Mouse (Mus musculus) ES-Bruce4 (cell line): ENCODE data around the gene Grin3a. TPM values are rescaled to one million over a fixed set of nuclear protein-coding genes. Genes with fewer than 3 reads are reported as not detected.

Experiments
- H3K27ac ChIP-seq: 2 replicates; pipeline ENCODE4 v1.5.1; 2012; ENCODE audit warnings: low read length, inconsistent platforms; ENCODE audit not compliant: insufficient read depth
- H3K27me3 ChIP-seq: 2 replicates; pipeline ENCODE4 v1.6.1; 2012; ENCODE audit warnings: mild to moderate bottlenecking, low read length, inconsistent platforms; ENCODE audit not compliant: control insufficient read depth, poor library complexity, insufficient read depth, severe bottlenecking
- H3K36me3 ChIP-seq: 2 replicates; pipeline ENCODE4 v1.6.1; 2012; ENCODE audit warnings: inconsistent platforms, mild to moderate bottlenecking, low read length, moderate library complexity; ENCODE audit not compliant: control insufficient read depth, poor library complexity, insufficient read depth, severe bottlenecking
- H3K4me1 ChIP-seq: one replicate; pipeline ENCODE4 v1.8.1; 2011; ENCODE audit warnings: low read length; ENCODE audit not compliant: control insufficient read depth, insufficient read depth
- H3K4me3 ChIP-seq: 2 replicates; pipeline ENCODE4 v1.5.1; 2011; ENCODE audit warnings: low read depth, mild to moderate bottlenecking, low read length
- H3K9ac ChIP-seq: 2 replicates; pipeline ENCODE4 v1.6.1; 2012; ENCODE audit warnings: low read depth, mild to moderate bottlenecking, inconsistent platforms; ENCODE audit not compliant: poor library complexity, severe bottlenecking
- H3K9me3 ChIP-seq: replicated peaks from 2 replicates; pipeline ENCODE4 v1.6.1; 2012; ENCODE audit warnings: mild to moderate bottlenecking, low read length, inconsistent platforms; ENCODE audit not compliant: control insufficient read depth, poor library complexity, insufficient read depth, severe bottlenecking
- CTCF ChIP-seq: IDR thresholded peaks from one replicate; pipeline ENCODE4 v1.8.1; 2011; ENCODE audit warnings: low read depth, low read length
- EP300 ChIP-seq: IDR thresholded peaks from 2 replicates; pipeline ENCODE4 v1.6.1; 2011; ENCODE audit warnings: low read depth, low read length; ENCODE audit not compliant: insufficient read depth
- POLR2A ChIP-seq: IDR thresholded peaks from one replicate; pipeline ENCODE4 v1.8.1; 2011; ENCODE audit warnings: low read length; ENCODE audit not compliant: insufficient read depth
- polyA plus RNA-seq: library from polyadenylated mRNA; stranded (reverse); fragments of >200 nt; gene quantifications from 2 replicates; pipeline ENCODE4 v1.2.4, GENCODE M21; 2011; ENCODE audit warnings: low read depth; ENCODE audit not compliant: missing spikeins, insufficient read depth, insufficient read length

Grin3a gene
- polyA plus RNA-seq, 1 experiment: not detected

DNA sequence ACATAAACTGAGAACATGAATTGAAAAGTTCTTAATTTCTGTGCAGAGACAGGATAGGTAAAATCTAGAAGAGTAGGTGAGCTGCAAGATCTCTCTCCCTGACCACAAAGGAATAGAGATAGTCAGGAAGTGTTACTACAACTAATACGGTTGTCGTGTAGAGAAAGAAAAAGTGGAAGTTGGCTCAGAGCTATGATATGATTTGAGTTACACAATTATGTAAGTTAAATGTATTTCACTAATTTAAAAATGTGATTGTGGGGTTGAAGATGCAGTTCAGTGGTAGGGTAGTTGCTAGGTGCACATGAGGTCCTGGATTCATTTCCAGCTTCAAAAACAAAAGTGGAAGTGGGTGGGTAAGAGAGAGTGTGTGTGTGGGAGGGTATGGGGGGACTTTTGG lies 103.6 kb downstream of the Grin3a start:
- no peaks in the 10 kb centered on the region; the same call in 1 of the 2 replicates for H3K27me3 ChIP-seq
- H3K9ac ChIP-seq: no peak overlapping the region
- H3K9me3 ChIP-seq: no peaks in the 10 kb centered on the region
- H3K4me3 ChIP-seq: no peak overlapping the region
- no peak overlapping the region for H3K27ac ChIP-seq
- H3K4me1 ChIP-seq: no peaks in the 10 kb centered on the region
- no peaks in the 10 kb centered on the region for H3K36me3 ChIP-seq
- TF ChIP-seq POLR2A (no peak), EP300 (no peak), CTCF (no peak)

GRCm38 (mm10) chr4:49740796-49741766 lies 104.5 kb downstream of the Grin3a start:
- no peak overlapping the region for H3K9ac ChIP-seq
- no peaks in the 10 kb centered on the region for H3K36me3 ChIP-seq
- H3K4me1 ChIP-seq: no peaks in the 10 kb centered on the region
- TF ChIP-seq POLR2A (no peak), CTCF (no peak), EP300 (no peak)
- H3K4me3 ChIP-seq: no peak overlapping the region
- H3K27ac ChIP-seq: no peak overlapping the region
- no peaks in the 10 kb centered on the region for H3K9me3 ChIP-seq
- no peaks in the 10 kb centered on the region; the same call in 1 of the 2 replicates for H3K27me3 ChIP-seq

GRCm38 (mm10) chr4:49739561-49739960 lies 106.0 kb downstream of the Grin3a start:
- H3K9ac ChIP-seq: no peak overlapping the region
- no peak overlapping the region for H3K27ac ChIP-seq
- no peak overlapping the region for H3K4me3 ChIP-seq
- TF ChIP-seq EP300 (no peak), POLR2A (no peak), CTCF (no peak)
- H3K4me1 ChIP-seq: no peaks in the 10 kb centered on the region
- no peaks in the 10 kb centered on the region; the same call in 1 of the 2 replicates for H3K27me3 ChIP-seq
- H3K36me3 ChIP-seq: no peaks in the 10 kb centered on the region
- H3K9me3 ChIP-seq: no peaks in the 10 kb centered on the region

DNA sequence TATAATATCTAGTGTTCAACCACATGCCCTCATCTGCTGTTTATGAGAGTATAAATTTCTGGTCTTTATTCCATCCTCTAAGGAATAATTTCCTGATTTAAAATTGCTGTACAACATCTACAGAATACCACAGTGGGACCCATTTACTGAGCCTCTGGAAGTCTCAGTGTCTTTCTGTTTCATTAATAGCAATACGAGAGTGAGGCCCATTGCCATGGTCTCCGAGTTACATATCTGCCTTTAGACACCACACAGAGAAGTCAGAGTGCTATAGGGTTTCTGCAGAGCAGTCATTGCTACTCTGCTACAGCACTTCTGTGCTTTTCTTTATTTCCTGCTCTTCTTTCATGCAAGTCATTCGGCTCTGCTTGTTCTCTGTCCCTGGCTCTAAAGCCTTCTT lies 116.2 kb downstream of the Grin3a start:
- H3K9me3 ChIP-seq: no peaks in the 10 kb centered on the region
- no peaks in the 10 kb centered on the region for H3K27me3 ChIP-seq
- no peak overlapping the region for H3K4me3 ChIP-seq
- H3K36me3 ChIP-seq: no peaks in the 10 kb centered on the region
- no peak overlapping the region for H3K9ac ChIP-seq
- H3K4me1 ChIP-seq: no peaks in the 10 kb centered on the region
- TF ChIP-seq POLR2A (no peak), CTCF (no peak), EP300 (no peak)
- H3K27ac ChIP-seq: no peak overlapping the region

GRCm38 (mm10) chr4:49723908-49724307 lies 121.6 kb downstream of the Grin3a start:
- Histone ChIP-seq H3K9me3 (no peaks in the 10 kb centered on the region), H3K36me3 (no peaks in the 10 kb centered on the region), H3K27ac (no peak overlapping the region), H3K27me3 (no peaks in the 10 kb centered on the region), H3K9ac (no peak overlapping the region), H3K4me3 (no peak overlapping the region), H3K4me1 (no peaks in the 10 kb centered on the region)
- no peak for TF ChIP-seq EP300
- no peak for TF ChIP-seq CTCF
- no peak for TF ChIP-seq POLR2A
